Mouse (Mus musculus): Measurements from ENCODE around the gene Ribc1. TPM values are rescaled to one million over a fixed set of nuclear protein-coding genes. Genes with fewer than 3 reads are reported as not detected.

The Ribc1 gene
- total RNA-seq, 2 experiments from 2014 or later: 0.22 to 1.4 TPM

DNA sequence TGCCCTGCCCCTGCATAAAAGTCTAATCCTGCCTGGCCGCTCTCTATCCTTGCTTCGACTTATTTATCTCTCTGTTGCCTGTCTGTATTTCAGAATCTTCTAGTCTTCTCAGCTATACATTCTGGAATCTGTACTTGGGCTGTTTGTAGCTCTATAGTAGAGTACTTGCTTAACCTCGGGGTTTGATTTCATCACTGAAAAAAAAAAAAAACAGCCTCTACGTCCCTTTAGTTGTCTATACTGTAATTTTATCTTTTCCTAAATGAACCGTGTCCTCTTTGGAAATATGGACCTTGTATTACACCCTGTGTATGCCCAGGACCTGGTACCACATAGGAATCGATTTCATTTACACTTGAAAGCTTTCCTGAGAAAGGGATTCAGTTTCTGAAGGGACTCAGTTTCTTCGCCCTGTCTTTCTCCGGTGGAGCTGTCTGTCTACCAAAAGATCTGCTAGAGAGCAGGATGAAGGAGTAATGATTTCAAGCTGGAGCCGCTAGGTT, 14.9 kb downstream of the Ribc1 start:
- no peak for DNase-seq (ENCODE audit: low spot score in 2 of 2)
- Histone ChIP-seq H3K27ac (peak overlapping the region; percentile 56), H3K4me3 (peak overlapping the region; percentile 63)
- TF ChIP-seq CTCF (conservative IDR thresholded peaks at IDR 0.05): no peak

DNA sequence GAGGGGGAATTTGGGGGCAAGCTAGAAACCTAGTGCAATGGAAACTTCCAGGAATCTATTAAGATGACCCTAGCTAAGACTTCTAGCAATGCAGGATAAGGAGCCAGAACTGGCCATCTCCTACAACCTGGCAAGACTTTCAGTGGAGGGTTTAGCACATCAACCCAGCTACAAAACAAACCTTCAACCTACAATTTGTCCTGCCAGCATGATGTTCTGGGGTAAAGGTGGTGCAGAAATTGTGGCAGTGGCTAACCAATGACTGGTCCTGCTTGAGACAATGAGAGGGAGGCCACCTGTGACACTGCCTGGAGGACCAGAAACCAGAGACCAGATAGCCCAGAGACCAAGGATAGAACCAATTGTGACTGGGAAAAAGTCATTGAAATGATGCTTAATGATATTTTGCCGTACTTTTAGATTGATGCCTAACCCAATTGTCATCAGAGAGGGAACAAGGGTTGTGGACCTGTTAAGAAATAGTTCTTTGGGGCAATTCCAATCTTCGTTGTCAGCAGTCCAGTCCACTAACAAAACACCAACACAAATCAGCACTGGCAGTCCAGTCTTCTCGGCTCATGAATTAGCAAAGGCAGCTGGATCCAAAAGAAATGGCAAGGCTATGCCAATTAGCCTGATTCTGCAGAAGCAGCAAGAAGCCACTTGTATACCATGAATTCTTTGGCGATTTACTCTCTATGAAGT, 16.9 kb downstream of the Ribc1 start:
- no peak overlapping the region for H3K4me3 ChIP-seq
- no peak for DNase-seq (ENCODE audit: low spot score in 2 of 2)
- TF ChIP-seq CTCF (conservative IDR thresholded peaks at IDR 0.05): no peak
- no peak overlapping the region for H3K27ac ChIP-seq

Other genes starting within 250 kb of the Ribc1 start
- gene Huwe1, start 215.5 kb downstream of the Ribc1 start, total RNA-seq (2021): 100 to 1,000 TPM; 285 to 289 TPM
- 10 to 100 TPM; 45.8 to 51.4 TPM for gene Hsd17b10, start 14.4 kb downstream of the Ribc1 start, total RNA-seq (2021)
- gene Smc1a, start 133 bp upstream of the Ribc1 start, total RNA-seq (2021): 10 to 100 TPM; 54.6 to 57.0 TPM
- gene Iqsec2, start 128.0 kb upstream of the Ribc1 start, total RNA-seq (2021): 100 to 1,000 TPM; 177 to 179 TPM
- 10 to 100 TPM; 47.4 to 66.1 TPM for gene Kdm5c, start 216.7 kb upstream of the Ribc1 start, total RNA-seq (2021)